Mouse (Mus musculus) kidney, adult 2 months (tissue): ENCODE measurements around the gene Slc16a1.

Source experiments
- CTCF ChIP-seq: fragments of 200-500 bp; conservative IDR thresholded peaks from 2 replicates; pipeline ENCODE4 v1.5.1; 2011; ENCODE audit warnings: low read depth, mild to moderate bottlenecking, control low read depth, low read length, moderate library complexity, mixed read lengths; ENCODE audit not compliant: insufficient read depth, insufficient read length
- POLR2A ChIP-seq: fragments of 200-500 bp; IDR thresholded peaks from one replicate; pipeline ENCODE4 v1.6.1; 2011; ENCODE audit warnings: low read depth, low read length, control low read depth

GRCm38 (mm10) chr3:104678826-104679225, 40.4 kb downstream of the Slc16a1 start:
- TF ChIP-seq POLR2A (no peak), CTCF (no peak)
